Mouse (Mus musculus): Measurements from ENCODE around the gene Ankrd35. TPM values are rescaled to one million over a fixed set of nuclear protein-coding genes. Genes with fewer than 3 reads are reported as not detected.
"Not testable (repeated sequence)": the region's sequence is repeated elsewhere in the genome, so short reads cannot be mapped to it uniquely, and the experiment has no call there.

Ankrd35 gene
- polyA plus RNA-seq, 1 experiment from 2014 or later: 0.55 TPM

DNA sequence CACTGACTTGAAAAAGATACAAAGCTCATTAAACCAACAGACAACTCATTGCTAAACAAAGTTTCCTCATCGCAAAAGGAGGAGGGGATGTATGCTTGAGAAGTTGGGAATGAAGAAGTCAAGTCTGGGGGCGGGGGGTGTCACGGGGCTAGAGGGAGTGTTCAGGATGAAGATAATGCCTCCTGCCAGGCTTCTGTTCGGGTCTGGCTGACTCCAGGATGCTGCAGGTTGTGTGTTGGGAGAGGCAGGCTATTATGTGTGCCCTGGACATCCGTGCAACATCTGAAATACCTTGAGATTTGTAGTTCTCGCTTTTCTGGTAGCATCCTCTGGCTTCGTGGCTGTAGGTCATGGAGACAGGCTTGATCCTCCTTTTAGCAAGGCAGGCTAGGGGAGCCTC is 8.5 kb downstream of the Ankrd35 start:
- Histone ChIP-seq H3K4me3 (no peak overlapping the region), H3K4me2 (replicated peaks) (no peak overlapping the region), H3K9ac (no peak overlapping the region), H3K9me3 (no peaks in the 10 kb centered on the region), H3K4me1 (no peaks in the 10 kb centered on the region), H3K27me3 (replicated peaks) (peaks cover 14% of the 10 kb centered on the region; the same call in 1 of the 2 replicates), H3K27ac (no peak overlapping the region), H3K36me3 (no peaks in the 10 kb centered on the region)
- WGBS: 60% methylated on average over 7 of the region's 7 CpGs
- no peak for ATAC-seq (ENCODE audit: low FRiP score, low read depth)

DNA sequence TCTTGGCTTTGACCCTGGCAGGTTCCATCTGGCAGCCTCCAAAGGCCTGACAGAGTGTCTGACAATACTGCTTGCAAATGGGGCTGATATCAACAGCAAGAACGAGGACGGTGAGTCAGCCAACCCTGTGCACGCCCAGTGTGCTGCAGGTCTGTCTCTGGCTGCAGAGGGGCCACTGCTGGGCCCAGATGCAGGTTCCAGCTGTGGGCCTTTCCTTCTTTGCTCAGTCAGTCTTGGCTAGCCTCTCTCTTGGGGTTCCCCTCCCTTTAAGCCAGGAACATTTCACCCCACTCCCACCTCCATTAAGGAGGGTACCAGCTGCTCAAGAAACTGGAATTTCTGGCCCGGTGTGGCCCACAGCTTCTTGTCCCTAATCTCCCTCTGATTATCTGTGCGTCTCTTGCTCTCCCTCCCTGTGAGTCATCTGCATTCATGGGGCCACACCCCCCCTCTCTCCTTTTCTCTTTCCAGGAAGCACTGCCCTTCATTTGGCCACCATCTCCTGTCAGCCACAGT is 9.3 kb downstream of the Ankrd35 start:
- Histone ChIP-seq H3K9ac (no peak overlapping the region), H3K9me3 (no peaks in the 10 kb centered on the region), H3K27me3 (replicated peaks) (peaks cover 14% of the 10 kb centered on the region; the same call in 1 of the 2 replicates), H3K4me2 (replicated peaks) (no peak overlapping the region), H3K27ac (no peak overlapping the region), H3K36me3 (no peaks in the 10 kb centered on the region), H3K4me1 (no peaks in the 10 kb centered on the region), H3K4me3 (no peak overlapping the region)
- 34% methylated on average over 5 of the region's 5 CpGs for WGBS
- no peak for ATAC-seq (ENCODE audit: low FRiP score, low read depth)

DNA sequence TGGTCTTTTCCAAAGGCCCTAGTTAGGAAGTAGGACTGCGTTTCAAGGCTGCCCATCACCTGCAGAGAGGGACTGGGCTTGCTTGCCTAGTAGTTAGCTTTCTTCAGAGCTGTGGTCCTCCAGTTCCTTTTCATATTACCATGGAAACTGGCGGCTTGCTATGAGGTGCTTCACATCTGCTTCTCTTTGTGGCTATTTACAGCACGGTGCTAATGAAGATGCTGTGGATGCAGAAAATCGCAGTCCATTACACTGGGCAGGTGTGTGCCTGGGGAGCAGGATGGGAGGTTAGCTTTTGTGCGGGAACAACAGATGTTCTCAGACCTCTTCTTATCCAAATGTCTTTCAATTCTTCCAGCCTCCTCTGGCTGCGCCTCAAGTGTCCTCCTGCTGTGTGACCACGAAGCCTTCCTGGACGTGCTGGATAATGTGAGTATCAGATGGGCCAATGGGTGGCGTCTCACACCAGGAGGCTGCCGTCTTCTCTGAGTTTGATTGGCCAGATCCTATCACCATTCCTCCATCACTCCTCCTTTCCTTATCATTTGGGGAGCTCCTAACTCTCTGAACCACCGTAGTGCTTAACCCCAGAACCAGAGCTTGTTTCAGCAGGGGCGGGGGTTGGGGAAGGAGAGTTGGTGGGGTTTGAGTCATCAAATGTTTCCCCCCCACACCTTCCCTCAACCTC is 10.5 kb downstream of the Ankrd35 start:
- Histone ChIP-seq H3K4me3 (no peak overlapping the region), H3K9me3 (no peaks in the 10 kb centered on the region), H3K4me1 (peaks cover 8% of the 10 kb centered on the region; the same call in 1 of the 2 replicates), H3K36me3 (no peaks in the 10 kb centered on the region), H3K9ac (no peak overlapping the region), H3K4me2 (replicated peaks) (no peak overlapping the region), H3K27me3 (replicated peaks) (peaks cover 22% of the 10 kb centered on the region; the same call in 1 of the 2 replicates), H3K27ac (no peak overlapping the region)
- WGBS: 18% methylated on average over 12 of the region's 12 CpGs
- ATAC-seq (ENCODE audit: low FRiP score, low read depth): no peak

- no peak for ATAC-seq (ENCODE audit: low FRiP score, low read depth)
- no peak overlapping the region for H3K9ac ChIP-seq
- H3K4me1 ChIP-seq: peaks cover 8% of the 10 kb centered on the region; the same call in 1 of the 2 replicates
- no peak overlapping the region for H3K4me2 ChIP-seq (replicated peaks)
- no peaks in the 10 kb centered on the region for H3K36me3 ChIP-seq
- 85% methylated on average over 3 of the region's 3 CpGs for WGBS
- H3K9me3 ChIP-seq: no peaks in the 10 kb centered on the region
- no peak overlapping the region for H3K4me3 ChIP-seq
- H3K27ac ChIP-seq: no peak overlapping the region
- H3K27me3 ChIP-seq (replicated peaks): peaks cover 23% of the 10 kb centered on the region; the same call in 1 of the 2 replicates
Observed at GRCm38 (mm10) chr3:96683496-96683895, 13.6 kb downstream of the Ankrd35 start.

DNA sequence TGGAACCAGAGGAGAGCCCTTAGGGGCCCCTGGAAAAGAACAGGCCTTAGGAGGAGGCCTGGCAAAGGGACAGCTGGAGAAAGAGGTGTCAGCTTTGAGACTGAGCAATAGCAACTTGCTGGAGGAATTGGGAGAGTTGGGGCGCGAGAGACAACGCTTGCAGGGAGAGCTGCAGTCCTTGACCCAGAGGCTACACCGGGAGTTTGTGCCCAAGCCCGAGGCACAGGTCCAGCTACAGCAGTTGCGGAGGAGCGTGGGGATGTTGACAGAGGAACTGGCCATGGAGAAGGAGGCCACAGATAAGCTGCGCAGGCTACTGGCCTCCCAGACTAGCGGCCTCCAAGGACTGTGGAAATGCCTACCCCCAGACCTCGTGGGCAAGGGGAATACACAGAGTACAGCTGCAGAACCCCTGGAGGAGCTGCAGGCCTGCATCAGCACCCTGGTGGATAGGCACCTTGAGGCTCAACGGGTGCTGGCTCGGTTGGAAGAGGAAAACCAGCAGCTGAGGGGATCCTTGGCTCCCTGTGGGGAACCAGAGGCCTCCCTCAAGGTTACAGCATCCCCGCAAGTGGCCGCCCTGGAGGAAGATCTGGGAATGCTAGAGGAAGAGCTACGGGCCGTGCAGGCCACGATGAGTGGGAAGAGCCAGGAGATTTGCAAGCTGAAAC is 14.4 kb downstream of the Ankrd35 start:
- Histone ChIP-seq H3K9ac (no peak overlapping the region), H3K4me2 (replicated peaks) (peak overlapping the region; percentile 52), H3K9me3 (no peaks in the 10 kb centered on the region), H3K27me3 (replicated peaks) (peaks cover 23% of the 10 kb centered on the region; the same call in 1 of the 2 replicates), H3K4me1 (peaks cover 8% of the 10 kb centered on the region; the same call in 1 of the 2 replicates), H3K36me3 (no peaks in the 10 kb centered on the region), H3K27ac (no peak overlapping the region), H3K4me3 (no peak overlapping the region)
- no peak for ATAC-seq (ENCODE audit: low FRiP score, low read depth)
- WGBS: 59% methylated on average over 17 of the region's 17 CpGs

DNA sequence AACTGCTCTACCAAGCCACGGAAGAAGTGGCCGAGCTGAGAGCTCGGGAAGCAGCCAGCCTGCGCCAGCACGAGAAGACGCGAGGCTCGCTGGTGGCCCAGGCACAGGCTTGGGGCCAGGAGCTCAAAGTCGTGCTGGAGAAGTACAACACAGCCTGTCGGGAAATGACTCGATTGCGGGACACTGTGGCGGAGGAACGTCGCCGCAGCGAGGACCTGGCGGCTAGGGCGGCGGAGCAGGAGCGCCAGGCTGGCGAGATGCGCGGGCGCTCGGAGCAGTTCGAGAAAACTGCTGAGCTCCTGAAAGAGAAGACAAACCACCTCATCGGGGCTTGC is 14.9 kb downstream of the Ankrd35 start:
- Histone ChIP-seq H3K4me3 (no peak overlapping the region; the same call in 1 of the 2 replicates), H3K4me1 (peaks cover 8% of the 10 kb centered on the region; the same call in 1 of the 2 replicates)

DNA sequence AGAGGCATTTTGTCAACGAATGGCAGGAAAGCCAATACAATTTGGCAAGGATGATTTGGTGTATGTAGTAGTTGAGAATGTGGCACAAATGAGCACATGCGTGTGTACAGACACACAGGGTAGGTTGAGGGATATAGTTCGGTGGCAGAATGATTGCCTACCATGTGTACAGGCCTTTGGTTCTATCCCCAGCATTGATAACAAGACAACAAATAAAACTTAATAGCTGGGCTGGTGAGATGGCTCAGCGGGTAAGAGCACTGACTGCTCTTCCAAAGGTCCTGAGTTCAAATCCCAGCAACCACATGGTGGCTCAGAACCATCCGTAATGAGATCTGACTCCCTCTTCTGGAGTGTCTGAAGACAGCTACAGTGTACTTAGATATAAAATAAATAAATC is 16.1 kb downstream of the Ankrd35 start:
- whole genome bisulfite sequencing: 93% methylated on average over 5 of the region's 5 CpGs
- H3K36me3 ChIP-seq; ATAC-seq (ENCODE audit: low FRiP score, low read depth); H3K4me1 ChIP-seq; H3K4me3 ChIP-seq; H3K27ac ChIP-seq; H3K9ac ChIP-seq; H3K9me3 ChIP-seq; H3K27me3 ChIP-seq (replicated peaks); H3K4me2 ChIP-seq (replicated peaks): not testable (repeated sequence)

More for the DNA sequence above, 14.9 kb downstream of the Ankrd35 start:
- Histone ChIP-seq H3K36me3 (no peaks in the 10 kb centered on the region), H3K9ac (no peak overlapping the region), H3K4me2 (replicated peaks) (peak overlapping the region; percentile 52), H3K27me3 (replicated peaks) (peaks cover 21% of the 10 kb centered on the region; the same call in 1 of the 2 replicates), H3K27ac (no peak overlapping the region), H3K9me3 (no peaks in the 10 kb centered on the region)
- no peak for ATAC-seq (ENCODE audit: low FRiP score, low read depth)
- 33% methylated on average over 28 of the region's 28 CpGs for WGBS

DNA sequence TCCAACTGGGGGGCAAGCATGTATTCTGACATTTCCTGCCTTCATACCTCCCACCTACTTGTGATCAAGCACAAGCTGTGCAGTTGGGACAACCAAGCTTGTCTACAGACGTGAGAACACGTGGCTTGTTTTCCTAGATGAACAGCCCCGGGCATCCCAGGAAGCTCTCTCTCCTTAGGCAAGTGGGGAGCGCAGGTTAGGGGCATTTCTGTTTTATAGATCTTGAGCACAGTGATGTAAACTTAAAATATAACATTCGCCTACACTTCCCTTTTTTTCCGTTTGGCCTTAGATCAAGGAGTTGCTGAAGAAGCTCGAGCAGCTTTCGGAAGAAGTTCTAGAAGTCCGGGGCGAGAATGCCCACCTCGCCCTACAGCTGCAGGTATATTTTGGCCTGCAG is 18.9 kb downstream of the Ankrd35 start:
- no peaks in the 10 kb centered on the region for H3K9me3 ChIP-seq
- peaks cover 8% of the 10 kb centered on the region; the same call in 1 of the 2 replicates for H3K4me1 ChIP-seq
- no peaks in the 10 kb centered on the region for H3K36me3 ChIP-seq
- no peak overlapping the region for H3K4me3 ChIP-seq
- H3K27ac ChIP-seq: no peak overlapping the region
- 87% methylated on average over 11 of the region's 11 CpGs for WGBS
- H3K9ac ChIP-seq: no peak overlapping the region
- peaks cover 9% of the 10 kb centered on the region; the same call in 1 of the 2 replicates for H3K27me3 ChIP-seq (replicated peaks)
- H3K4me2 ChIP-seq (replicated peaks): no peak overlapping the region
- ATAC-seq (ENCODE audit: low FRiP score, low read depth): no peak

GRCm38 (mm10) chr3:96690298-96690697 is 20.4 kb downstream of the Ankrd35 start:
- no peak overlapping the region for H3K4me2 ChIP-seq (replicated peaks)
- H3K4me3 ChIP-seq: no peak overlapping the region
- no peak overlapping the region for H3K9ac ChIP-seq
- no peak for ATAC-seq (ENCODE audit: low FRiP score, low read depth)
- no peaks in the 10 kb centered on the region for H3K9me3 ChIP-seq
- no peaks in the 10 kb centered on the region for H3K36me3 ChIP-seq
- no peak overlapping the region for H3K27ac ChIP-seq
- WGBS: 58% methylated on average over 3 of the region's 3 CpGs
- H3K27me3 ChIP-seq (replicated peaks): 0 out of 2 replicates have a peak, but pooled peaks cover 2% of the 10 kb centered on the region
- H3K4me1 ChIP-seq: no peaks in the 10 kb centered on the region

DNA sequence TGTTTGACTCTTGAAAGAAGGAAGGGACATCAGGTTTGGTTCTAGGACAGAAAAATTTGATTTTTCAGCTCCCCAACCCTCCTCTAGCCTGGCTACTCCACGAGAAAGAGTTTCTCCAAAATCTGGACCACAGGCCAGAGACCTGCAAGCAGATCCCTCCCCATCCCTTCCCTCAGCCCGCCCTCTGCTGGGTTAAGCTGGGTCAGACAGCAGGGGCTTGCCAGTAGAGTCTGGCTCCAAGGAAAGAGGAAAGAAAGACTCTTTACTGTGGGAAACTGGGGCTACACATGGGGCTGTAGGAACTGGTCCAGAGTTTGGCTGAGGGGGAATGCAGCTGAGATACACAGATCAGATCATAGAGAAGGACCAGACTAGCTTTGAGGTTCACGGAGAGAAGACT is 22.6 kb downstream of the Ankrd35 start:
- no peak overlapping the region for H3K4me2 ChIP-seq (replicated peaks)
- ATAC-seq (ENCODE audit: low FRiP score, low read depth): no peak
- WGBS: 9% methylated on average over 3 of the region's 3 CpGs
- H3K27ac ChIP-seq: no peak overlapping the region
- H3K27me3 ChIP-seq (replicated peaks): no peaks in the 10 kb centered on the region
- peaks cover 6% of the 10 kb centered on the region; the same call in 1 of the 2 replicates for H3K4me1 ChIP-seq
- H3K4me3 ChIP-seq: no peak overlapping the region
- H3K9me3 ChIP-seq: no peaks in the 10 kb centered on the region
- H3K36me3 ChIP-seq: no peaks in the 10 kb centered on the region
- H3K9ac ChIP-seq: no peak overlapping the region

DNA sequence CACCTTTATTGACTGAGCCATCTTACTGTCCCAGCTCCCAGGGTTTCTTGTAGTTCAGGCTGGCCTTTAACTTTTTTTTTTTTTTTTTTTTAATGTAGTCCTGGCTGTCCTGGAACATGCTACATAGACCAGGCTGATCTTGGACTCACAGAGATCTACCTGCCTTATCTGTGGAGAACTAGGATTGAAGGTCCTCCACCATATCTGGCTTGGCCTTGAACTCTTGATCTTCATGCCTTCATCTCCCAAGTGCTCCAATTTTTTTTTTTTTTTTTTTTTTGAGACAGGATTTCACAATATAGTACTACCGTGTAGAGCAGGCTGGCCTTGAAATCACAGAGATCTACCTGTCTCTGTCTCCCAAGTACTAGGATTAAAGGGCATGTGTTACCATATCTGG is 23.6 kb downstream of the Ankrd35 start:
- Histone ChIP-seq H3K36me3 (no peaks in the 10 kb centered on the region), H3K4me3 (no peak overlapping the region), H3K4me2 (replicated peaks) (no peak overlapping the region), H3K9me3 (no peaks in the 10 kb centered on the region), H3K4me1 (peaks cover 10% of the 10 kb centered on the region; the same call in 1 of the 2 replicates), H3K27ac (no peak overlapping the region), H3K9ac (no peak overlapping the region), H3K27me3 (replicated peaks) (no peaks in the 10 kb centered on the region)
- WGBS: 86% methylated on average over 1 of the region's 1 CpGs
- ATAC-seq (ENCODE audit: low FRiP score, low read depth): no peak

- no peaks in the 10 kb centered on the region for H3K9me3 ChIP-seq
- H3K36me3 ChIP-seq: peaks cover 8% of the 10 kb centered on the region; the same call in 1 of the 2 replicates
- H3K4me2 ChIP-seq (replicated peaks): peak within 1 kb of the TSS; percentile 74
- peak within 1 kb of the TSS; percentile 85 for H3K9ac ChIP-seq
- H3K4me1 ChIP-seq: peaks cover 17% of the 10 kb centered on the region; the same call in 1 of the 2 replicates
- ATAC-seq (ENCODE audit: low FRiP score, low read depth): peak; percentile 57
- under 1% methylated on average over 35 of the region's 35 CpGs for WGBS
- H3K27me3 ChIP-seq (replicated peaks): no peaks in the 10 kb centered on the region
- H3K27ac ChIP-seq: peak within 1 kb of the TSS; percentile 87
- peak within 1 kb of the TSS; percentile 89 for H3K4me3 ChIP-seq
Observed at GRCm38 (mm10) chr3:96696198-96696765, 26.4 kb downstream of the Ankrd35 start, which contains the start of gene Pias3. Gene Pias3 (plus strand): TSS chr3:96696384.

Measured in neural tube, embryonic 12.5 days (tissue).